Mouse (Mus musculus) naive thymus-derived CD4-positive, alpha-beta T cell, adult 2 months (primary cell): ENCODE measurements around the gene Cygb.
A peak's percentile ranks its signal among the peaks of the same experiment; 100 is the strongest.
"Not testable (repeated sequence)": the region's sequence is repeated elsewhere in the genome, so short reads cannot be mapped to it uniquely, and the experiment has no call there.

Source experiments
- DNase-seq: peaks from one replicate; pipeline ENCODE4 v3.0.0-alpha.2; 2011; ENCODE audit warnings: low read depth

Cygb gene

GRCm38 (mm10) chr11:116654255-116654821 lies at the start of gene Cygb:
TSS of gene Cygb (minus strand) at chr11:116654313.
- DNase-seq = no peak

- DNase-seq = no peak
Observed at GRCm38 (mm10) chr11:116701377-116701841, 47.3 kb upstream of the Cygb start.

GRCm38 (mm10) chr11:116697521-116697920 lies 43.4 kb upstream of the Cygb start:
- no peak for DNase-seq

- DNase-seq = no peak
Observed at GRCm38 (mm10) chr11:116696426-116696825, 42.3 kb upstream of the Cygb start.

- DNase-seq = no peak
Observed at GRCm38 (mm10) chr11:116695194-116695880, 41.2 kb upstream of the Cygb start.

GRCm38 (mm10) chr11:116694250-116695193 lies 40.4 kb upstream of the Cygb start:
- DNase-seq = no peak

GRCm38 (mm10) chr11:116693899-116694249 lies 39.8 kb upstream of the Cygb start:
- DNase-seq = no peak

GRCm38 (mm10) chr11:116690701-116691575 lies 36.8 kb upstream of the Cygb start:
- no peak for DNase-seq

- no peak for DNase-seq
Observed at GRCm38 (mm10) chr11:116689622-116690021, 35.5 kb upstream of the Cygb start.

- peak; percentile 70 for DNase-seq
Observed at GRCm38 (mm10) chr11:116687897-116688296, 33.8 kb upstream of the Cygb start.

- DNase-seq = no peak
Observed at GRCm38 (mm10) chr11:116685729-116686128, 31.6 kb upstream of the Cygb start.

GRCm38 (mm10) chr11:116683777-116684176 lies 29.7 kb upstream of the Cygb start:
- no peak for DNase-seq

- DNase-seq = no peak
Observed at GRCm38 (mm10) chr11:116682501-116683144, 28.5 kb upstream of the Cygb start.

- no peak for DNase-seq
Observed at GRCm38 (mm10) chr11:116681147-116681546, 27.0 kb upstream of the Cygb start.

- no peak for DNase-seq
Observed at GRCm38 (mm10) chr11:116680321-116681091, 26.4 kb upstream of the Cygb start.

- DNase-seq = no peak
Observed at GRCm38 (mm10) chr11:116679148-116679547, 25.0 kb upstream of the Cygb start.

- DNase-seq = no peak
Observed at GRCm38 (mm10) chr11:116677711-116678441, 23.8 kb upstream of the Cygb start.

GRCm38 (mm10) chr11:116676175-116676976 lies 22.3 kb upstream of the Cygb start:
- no peak for DNase-seq

GRCm38 (mm10) chr11:116675429-116675828 lies 21.3 kb upstream of the Cygb start:
- DNase-seq = not testable (repeated sequence)
